Mouse (Mus musculus) testis, adult 2 months (tissue): ENCODE data around the gene Ndufb8. TPM values are rescaled to one million over a fixed set of nuclear protein-coding genes. Genes with fewer than 3 reads are reported as not detected.

ENCODE experiments used
- H3K27ac ChIP-seq: fragments of 200-500 bp; 2 replicates; pipeline ENCODE4 v1.5.1; 2012; ENCODE audit warnings: low read depth, low read length; ENCODE audit not compliant: control insufficient read depth, insufficient read depth
- H3K27me3 ChIP-seq: fragments of 200-500 bp; 2 replicates; pipeline ENCODE4 v1.6.1; 2012; ENCODE audit warnings: mild to moderate bottlenecking, low read length, moderate library complexity; ENCODE audit not compliant: control insufficient read depth, insufficient read depth
- H3K36me3 ChIP-seq: fragments of 200-500 bp; 2 replicates; pipeline ENCODE4 v1.6.1; 2012; ENCODE audit warnings: mild to moderate bottlenecking, low read length; ENCODE audit not compliant: control insufficient read depth, insufficient read depth
- H3K4me1 ChIP-seq: fragments of 200-500 bp; 2 replicates; pipeline ENCODE4 v1.6.1; 2012; ENCODE audit warnings: low read length; ENCODE audit not compliant: control insufficient read depth, insufficient read depth
- H3K4me3 ChIP-seq: fragments of 200-500 bp; 2 replicates; pipeline ENCODE4 v1.5.1; 2012; ENCODE audit warnings: low read depth, mild to moderate bottlenecking, low read length, moderate library complexity, mixed read lengths; ENCODE audit not compliant: control insufficient read depth
- CTCF ChIP-seq: fragments of 200-500 bp; IDR thresholded peaks from 2 replicates; pipeline ENCODE4 v1.5.1; 2012; ENCODE audit warnings: low read depth, mild to moderate bottlenecking, inconsistent platforms, low read length, moderate library complexity; ENCODE audit not compliant: control insufficient read depth, insufficient read depth, insufficient replicate concordance
- POLR2A ChIP-seq: fragments of 200-500 bp; IDR thresholded peaks from 2 replicates; pipeline ENCODE4 v1.6.1; 2012; ENCODE audit warnings: low read depth, mild to moderate bottlenecking, inconsistent platforms, low read length, moderate library complexity; ENCODE audit not compliant: control insufficient read depth
- polyA plus RNA-seq: library from polyadenylated mRNA; depleted of rRNA; stranded (reverse); fragments of >200 nt; gene quantifications from 2 replicates; pipeline ENCODE4 v1.2.3, GENCODE M21; 2012; rRNA removed

Gene Ndufb8
- polyA plus RNA-seq = 614 and 616 TPM in 2 replicates

GRCm38 (mm10) chr19:44554861-44555590, at the start of gene Ndufb8:
Gene Ndufb8 (minus strand): TSS chr19:44555440.
- Histone ChIP-seq H3K4me3 (peak within 1 kb of the TSS; percentile 96), H3K27me3 (no peaks in the 10 kb centered on the region), H3K36me3 (peaks cover 2% of the 10 kb centered on the region; the same call in 1 of the 2 replicates), H3K27ac (peak within 1 kb of the TSS; percentile 71), H3K4me1 (peaks cover 4% of the 10 kb centered on the region)
- TF ChIP-seq POLR2A (peak; percentile 90), CTCF (no peak)

GRCm38 (mm10) chr19:44594180-44594579, 38.9 kb upstream of the Ndufb8 start:
- Histone ChIP-seq H3K4me3 (no peak overlapping the region), H3K27ac (no peak overlapping the region), H3K4me1 (no peaks in the 10 kb centered on the region), H3K27me3 (no peaks in the 10 kb centered on the region), H3K36me3 (no peaks in the 10 kb centered on the region)
- TF ChIP-seq CTCF (no peak), POLR2A (no peak)

- Histone ChIP-seq H3K27ac (no peak overlapping the region), H3K4me1 (no peaks in the 10 kb centered on the region), H3K27me3 (no peaks in the 10 kb centered on the region), H3K4me3 (no peak overlapping the region), H3K36me3 (no peaks in the 10 kb centered on the region)
- no peak for TF ChIP-seq CTCF
Observed at GRCm38 (mm10) chr19:44591638-44592037, 36.4 kb upstream of the Ndufb8 start.

GRCm38 (mm10) chr19:44590992-44591391, 35.8 kb upstream of the Ndufb8 start:
- TF ChIP-seq CTCF (no peak), POLR2A (no peak)
- no peak overlapping the region for H3K27ac ChIP-seq
- H3K4me1 ChIP-seq = no peaks in the 10 kb centered on the region
- no peak overlapping the region for H3K4me3 ChIP-seq
- no peaks in the 10 kb centered on the region for H3K36me3 ChIP-seq
- H3K27me3 ChIP-seq = no peaks in the 10 kb centered on the region

GRCm38 (mm10) chr19:44589591-44590223, 34.5 kb upstream of the Ndufb8 start:
- no peaks in the 10 kb centered on the region for H3K27me3 ChIP-seq

GRCm38 (mm10) chr19:44588036-44588435, 32.8 kb upstream of the Ndufb8 start:
- Histone ChIP-seq H3K27me3 (no peaks in the 10 kb centered on the region), H3K4me3 (no peak overlapping the region), H3K36me3 (no peaks in the 10 kb centered on the region), H3K27ac (no peak overlapping the region), H3K4me1 (no peaks in the 10 kb centered on the region)
- no peak for TF ChIP-seq CTCF
- no peak for TF ChIP-seq POLR2A

More at GRCm38 (mm10) chr19:44589591-44590223, 34.5 kb upstream of the Ndufb8 start:
- Histone ChIP-seq H3K27ac (no peak overlapping the region), H3K36me3 (no peaks in the 10 kb centered on the region), H3K4me1 (no peaks in the 10 kb centered on the region), H3K4me3 (no peak overlapping the region)
- TF ChIP-seq CTCF (no peak), POLR2A (no peak)

GRCm38 (mm10) chr19:44582638-44583309, 27.5 kb upstream of the Ndufb8 start:
- Histone ChIP-seq H3K4me1 (no peaks in the 10 kb centered on the region), H3K27me3 (no peaks in the 10 kb centered on the region), H3K27ac (no peak overlapping the region), H3K36me3 (no peaks in the 10 kb centered on the region), H3K4me3 (no peak overlapping the region)
- peak; percentile 98 for TF ChIP-seq CTCF
- no peak for TF ChIP-seq POLR2A
